Mouse (Mus musculus): ENCODE data around the gene Pias1.

- TF ChIP-seq POLR2A (IDR thresholded peaks at IDR 0.05; ENCODE audit: insufficient read depth, low read depth, low read length) = no peak
- TF ChIP-seq CTCF (IDR thresholded peaks at IDR 0.05; ENCODE audit: insufficient read depth, low read depth, low read length) = no peak
Measured at GRCm38 (mm10) chr9:62932575-62933339, 55.0 kb downstream of the Pias1 start.
